ENCODE assay signal across 19 mouse cellular contexts in the genomic region with DNA sequence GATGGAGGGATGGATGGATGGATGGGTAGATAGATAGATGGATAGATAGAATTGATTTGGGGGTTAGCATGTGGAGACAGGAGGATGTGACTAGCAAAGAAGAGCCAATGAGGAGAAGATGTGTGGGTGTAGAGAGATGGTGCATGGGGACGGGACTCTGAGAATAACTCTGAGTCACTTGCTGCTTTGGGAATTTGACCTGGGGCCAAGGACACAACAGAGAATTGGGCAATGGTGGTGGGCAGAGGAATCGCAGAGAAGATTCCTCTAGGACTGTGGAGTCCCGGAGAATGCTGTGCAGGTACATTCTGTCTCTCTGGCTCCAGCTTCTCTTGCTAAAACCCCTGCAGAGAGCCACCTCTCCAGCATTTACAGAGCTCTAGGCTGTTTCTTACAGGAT. TPM values are rescaled to one million over a fixed set of nuclear protein-coding genes. Genes with fewer than 3 reads are reported as not detected.
DNase-seq lines count a peak whose midpoint lies in the region; ATAC-seq and TF ChIP-seq lines count a peak whose summit lies in the region.
"Had no signal": no experiment of that assay in that cellular context is flagged by ENCODE, and none has a peak within 500 bp of the region (broad histone marks: within the 10 kb centered on the region; RNA-seq: fewer than 3 reads in every experiment).

No protein-coding gene starts in this region.

- no peak for DNase-seq in frontal cortex, postnatal 25 days (ENCODE audit: low spot score in 2 of 2)
- peak; percentile 34 to 53 for DNase-seq in left cerebral cortex, adult 18-20 months (ENCODE audit: low spot score in 2 of 2)
- DNase-seq in left cerebral cortex, adult 11 months (ENCODE audit: low spot score), result no peak
- peak; percentile 31 for DNase-seq in adrenal gland, postnatal 10 days
- DNase-seq: embryo, embryonic 11 days; gastrocnemius, postnatal 36 days; kidney, adult 11 months; kidney, postnatal 25 days; liver, embryonic 13.5 days had no signal

- H3K27me3 ChIP-seq in C2C12 (ENCODE audit: control insufficient read depth, insufficient read depth, insufficient read length), result no peaks in the 10 kb centered on the region
- H3K27me3 ChIP-seq: heart, embryonic 15.5 days; liver, embryonic 13.5 days; midbrain, embryonic 13.5 days had no signal

- no peak overlapping the region for H3K4me3 ChIP-seq in C2C12 (ENCODE audit: insufficient read depth, poor library complexity, severe bottlenecking)
- H3K4me3 ChIP-seq: heart, embryonic 15.5 days; limb, embryonic 10.5 days; liver, embryonic 13.5 days; midbrain, embryonic 13.5 days had no signal

- TF ChIP-seq CTCF in C2C12 (IDR thresholded peaks at IDR 0.05; ENCODE audit: control insufficient read depth, insufficient read depth, insufficient read length), result no peak

- H3ac ChIP-seq in C2C12 (ENCODE audit: control insufficient read depth, insufficient read length, low read depth), result no peak overlapping the region

- H3K79me2 ChIP-seq in C2C12 (ENCODE audit: control insufficient read depth, insufficient read depth), result no peaks in the 10 kb centered on the region

- ATAC-seq in frontal cortex, adult (ENCODE audit: low TSS enrichment), result peak; percentile 47
- no peak for ATAC-seq in monocyte, adult 5-6 weeks (replicated peaks; ENCODE audit: insufficient number of reproducible peaks, low FRiP score, low TSS enrichment, poor library complexity, severe bottlenecking)
- ATAC-seq: CD4-positive, CD25-positive, alpha-beta regulatory T cell, adult 4 months; forebrain, embryonic 16.5 days; midbrain, embryonic 13.5 days had no signal

- no peaks in the 10 kb centered on the region for H3K79me3 ChIP-seq in C2C12 (ENCODE audit: low read depth)

- no peaks in the 10 kb centered on the region for H3K36me3 ChIP-seq in C2C12 (ENCODE audit: control insufficient read depth, insufficient read depth)
- H3K36me3 ChIP-seq: heart, embryonic 15.5 days; limb, embryonic 10.5 days; liver, embryonic 13.5 days; midbrain, embryonic 13.5 days had no signal

TF ChIP-seq in C2C12, 6 proteins besides CTCF, POLR2A, EP300 and RAD21:
- TF ChIP-seq CEBPB (IDR thresholded peaks at IDR 0.05; ENCODE audit: low read depth) (peak; percentile 84), USF1 (IDR thresholded peaks at IDR 0.05; ENCODE audit: low read depth) (no peak), MYOG (IDR thresholded peaks at IDR 0.05; ENCODE audit: control insufficient read depth, extremely low read depth, insufficient read length) (no peak), MYOD1 (IDR thresholded peaks at IDR 0.05; ENCODE audit: control insufficient read depth, insufficient read length, low read depth) (no peak)

RNA-seq across cellular contexts. Expression of gene Calml3, which starts 29.8 kb away (rescaled TPM):
- total RNA-seq in left cerebral cortex, adult 18-20 months (2021), result not detected
- polyA plus RNA-seq in C2C12 (2012; fragmentation: generic; extraction: Trizol), result 0.02 TPM
- not detected for total RNA-seq in adrenal gland, postnatal 10 days (2021)
- total RNA-seq in monocyte, adult 5-6 weeks (2017), result not detected in 3 replicates
- total RNA-seq: gastrocnemius, postnatal 36 days had no signal
- polyA plus RNA-seq: CD4-positive, CD25-positive, alpha-beta regulatory T cell, adult 4 months; forebrain, embryonic 16.5 days; heart, embryonic 15.5 days; hindbrain, embryonic 14.5 days; limb, embryonic 10.5 days; liver, embryonic 13.5 days; macrophage; midbrain, embryonic 13.5 days had no signal

Comparison
In these comparisons a context has a peak if more than half of its experiments do, and no peak if none do; other contexts are left out.
1. DNase-seq: peak in left cerebral cortex, adult 18-20 months (2 of 2) and adrenal gland, postnatal 10 days (single experiment); none in frontal cortex, postnatal 25 days (0 of 2) and left cerebral cortex, adult 11 months (single experiment).